Mouse (Mus musculus): ENCODE measurements around the gene Rrp8. TPM values are rescaled to one million over a fixed set of nuclear protein-coding genes. Genes with fewer than 3 reads are reported as not detected.
A peak's percentile ranks its signal among the peaks of the same experiment; 100 is the strongest.

Gene Rrp8
- polyA plus RNA-seq, 1 experiment from 2014 or later, result 28.8 TPM

DNA sequence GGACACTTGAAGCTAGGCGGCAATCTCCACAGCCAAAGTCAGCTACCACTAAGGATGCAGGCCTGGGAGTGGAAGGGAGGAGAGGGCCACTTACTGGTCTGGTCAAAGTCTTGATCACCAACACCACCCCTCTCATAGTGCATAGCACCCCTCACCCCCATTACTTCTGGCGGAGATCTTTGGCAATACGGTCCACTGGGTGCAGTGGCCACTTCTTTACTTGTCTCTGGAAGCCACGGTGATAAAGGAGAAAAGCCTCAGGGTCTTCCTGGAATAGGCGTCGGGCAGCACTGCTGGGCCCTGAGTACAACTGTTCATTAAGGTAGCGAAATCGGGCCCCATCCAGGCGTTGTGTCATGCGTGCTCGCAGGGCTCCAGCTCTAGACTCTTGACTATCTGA is 3.3 kb downstream of the Rrp8 start:
- H3K4me2 ChIP-seq, result no peak overlapping the region
- peaks cover 42% of the 10 kb centered on the region for H3K4me1 ChIP-seq
- H3K9me3 ChIP-seq (replicated peaks), result no peaks in the 10 kb centered on the region
- no peak overlapping the region for H3K9ac ChIP-seq
- H3K4me3 ChIP-seq, result no peak overlapping the region
- H3K27ac ChIP-seq, result no peak overlapping the region
- no peak for ATAC-seq
- peaks cover 62% of the 10 kb centered on the region for H3K36me3 ChIP-seq
- no peaks in the 10 kb centered on the region for H3K27me3 ChIP-seq (replicated peaks)
- 86% methylated on average over 11 of the region's 11 CpGs for WGBS (ENCODE audit: insufficient replicate concordance)

- peaks cover 7% of the 10 kb centered on the region; the same call in 1 of the 2 replicates for H3K4me1 ChIP-seq
- WGBS (ENCODE audit: insufficient replicate concordance), result 78% methylated on average over 6 of the region's 6 CpGs
Measured at GRCm38 (mm10) chr7:105728701-105729428, 8.3 kb downstream of the Rrp8 start.

GRCm38 (mm10) chr7:105726980-105727325 is 10.2 kb downstream of the Rrp8 start:
- H3K4me1 ChIP-seq, result no peaks in the 10 kb centered on the region
- H3K4me2 ChIP-seq, result no peak overlapping the region
- no peak overlapping the region for H3K4me3 ChIP-seq
- H3K9ac ChIP-seq, result no peak overlapping the region
- no peak overlapping the region for H3K27ac ChIP-seq
- WGBS (ENCODE audit: insufficient replicate concordance), result 60% methylated on average over 4 of the region's 4 CpGs
- no peak for ATAC-seq
- H3K9me3 ChIP-seq (replicated peaks), result no peaks in the 10 kb centered on the region
- H3K36me3 ChIP-seq, result peaks cover 39% of the 10 kb centered on the region
- no peaks in the 10 kb centered on the region for H3K27me3 ChIP-seq (replicated peaks)

More at GRCm38 (mm10) chr7:105728701-105729428, 8.3 kb downstream of the Rrp8 start:
- H3K27me3 ChIP-seq (replicated peaks), result no peaks in the 10 kb centered on the region
- H3K36me3 ChIP-seq, result peaks cover 58% of the 10 kb centered on the region
- ATAC-seq, result no peak
- H3K4me3 ChIP-seq, result no peak overlapping the region
- H3K27ac ChIP-seq, result no peak overlapping the region
- no peaks in the 10 kb centered on the region for H3K9me3 ChIP-seq (replicated peaks)
- no peak overlapping the region for H3K4me2 ChIP-seq
- no peak overlapping the region for H3K9ac ChIP-seq

DNA sequence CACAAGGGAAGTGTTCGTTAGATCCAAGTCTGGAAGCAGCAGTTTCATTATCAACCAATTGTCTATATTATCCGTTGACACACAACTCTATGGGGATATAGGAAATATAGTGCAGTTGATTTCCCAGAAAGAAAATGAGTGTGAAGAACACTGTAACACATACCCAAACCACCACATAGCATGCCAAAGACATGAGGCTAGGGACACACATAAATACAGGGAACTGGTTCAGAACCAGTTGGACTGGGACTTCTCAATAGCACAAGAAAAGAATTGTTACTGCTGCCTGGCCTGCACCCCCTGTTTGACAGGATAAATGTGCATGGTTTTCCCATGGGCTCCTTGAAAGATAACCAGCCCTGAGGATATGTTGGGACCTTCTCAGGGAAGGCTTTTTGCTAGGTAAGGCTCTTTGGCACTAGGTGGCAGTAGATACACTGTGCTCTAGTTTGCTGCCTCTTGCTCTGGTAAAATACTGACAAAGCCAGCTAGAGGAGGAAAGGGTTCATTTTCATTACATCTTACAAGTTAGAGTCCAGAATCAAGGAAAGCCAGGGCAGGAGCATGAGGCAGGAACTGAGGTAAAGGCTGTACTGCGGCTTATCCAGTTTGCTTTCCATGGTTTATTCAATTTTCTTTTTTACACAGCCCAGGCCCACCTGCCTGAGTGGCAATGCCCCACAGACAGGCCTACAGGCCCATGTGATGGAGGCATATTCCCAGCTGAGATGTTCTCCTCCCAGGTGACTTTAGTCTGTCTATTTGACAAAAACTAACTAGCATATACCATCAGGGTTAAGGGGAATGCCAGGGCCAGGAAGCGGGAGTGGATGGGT is 10.8 kb downstream of the Rrp8 start:
- 72% methylated on average over 4 of the region's 4 CpGs for WGBS (ENCODE audit: insufficient replicate concordance)
- H3K9me3 ChIP-seq (replicated peaks), result no peaks in the 10 kb centered on the region
- peaks cover 33% of the 10 kb centered on the region for H3K36me3 ChIP-seq
- H3K4me1 ChIP-seq, result no peaks in the 10 kb centered on the region
- no peak overlapping the region for H3K4me2 ChIP-seq
- no peak overlapping the region for H3K27ac ChIP-seq
- H3K9ac ChIP-seq, result no peak overlapping the region
- ATAC-seq, result peak; percentile 71
- no peak overlapping the region for H3K4me3 ChIP-seq
- no peaks in the 10 kb centered on the region for H3K27me3 ChIP-seq (replicated peaks)

GRCm38 (mm10) chr7:105721916-105722315 is 15.3 kb downstream of the Rrp8 start:
- WGBS (ENCODE audit: insufficient replicate concordance), result 62% methylated on average over 2 of the region's 2 CpGs
- no peak for ATAC-seq
- no peaks in the 10 kb centered on the region for H3K4me1 ChIP-seq

GRCm38 (mm10) chr7:105715366-105715765 is 21.8 kb downstream of the Rrp8 start:
- WGBS (ENCODE audit: insufficient replicate concordance), result 50% methylated on average over 3 of the region's 3 CpGs
- Histone ChIP-seq H3K4me3 (no peak overlapping the region), H3K4me2 (no peak overlapping the region), H3K9me3 (replicated peaks) (no peaks in the 10 kb centered on the region), H3K36me3 (no peaks in the 10 kb centered on the region), H3K4me1 (no peaks in the 10 kb centered on the region), H3K27ac (no peak overlapping the region), H3K27me3 (replicated peaks) (no peaks in the 10 kb centered on the region), H3K9ac (no peak overlapping the region)
- no peak for ATAC-seq

More at GRCm38 (mm10) chr7:105721916-105722315, 15.3 kb downstream of the Rrp8 start:
- Histone ChIP-seq H3K9ac (no peak overlapping the region), H3K9me3 (replicated peaks) (no peaks in the 10 kb centered on the region), H3K4me3 (no peak overlapping the region), H3K4me2 (no peak overlapping the region), H3K36me3 (no peaks in the 10 kb centered on the region), H3K27ac (no peak overlapping the region), H3K27me3 (replicated peaks) (no peaks in the 10 kb centered on the region)

- H3K9ac ChIP-seq, result no peak overlapping the region
- no peaks in the 10 kb centered on the region for H3K27me3 ChIP-seq (replicated peaks)
- no peaks in the 10 kb centered on the region for H3K4me1 ChIP-seq
- no peak overlapping the region for H3K27ac ChIP-seq
- no peak overlapping the region for H3K4me3 ChIP-seq
- whole genome bisulfite sequencing (ENCODE audit: insufficient replicate concordance), result 74% methylated on average over 5 of the region's 5 CpGs
- H3K36me3 ChIP-seq, result no peaks in the 10 kb centered on the region
- H3K4me2 ChIP-seq, result no peak overlapping the region
- H3K9me3 ChIP-seq (replicated peaks), result no peaks in the 10 kb centered on the region
- peak; percentile 76 for ATAC-seq
Measured at GRCm38 (mm10) chr7:105708733-105709132, 28.5 kb downstream of the Rrp8 start.

DNA sequence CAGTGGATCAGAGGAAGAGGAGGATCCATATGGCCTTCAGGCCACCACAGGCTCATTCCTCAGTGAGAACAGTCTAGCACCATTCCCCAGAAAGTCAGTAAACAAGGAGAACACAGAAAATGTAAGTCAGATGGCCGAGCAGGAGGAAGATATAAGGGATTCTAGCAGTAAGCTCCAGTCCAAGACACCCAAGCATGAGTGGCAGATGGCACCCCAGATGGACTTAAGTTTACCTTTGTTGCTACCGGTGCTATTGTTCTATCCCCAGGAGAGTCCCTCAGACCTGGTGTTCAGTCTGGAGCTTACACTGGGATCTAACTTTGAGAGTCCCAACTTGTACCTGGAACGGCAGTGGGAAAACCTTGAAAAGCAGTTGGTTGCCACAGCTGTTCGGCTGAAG is 33.4 kb downstream of the Rrp8 start:
- 71% methylated on average over 4 of the region's 4 CpGs for WGBS (ENCODE audit: insufficient replicate concordance)
- no peaks in the 10 kb centered on the region for H3K27me3 ChIP-seq (replicated peaks)

GRCm38 (mm10) chr7:105703184-105703583 is 34.0 kb downstream of the Rrp8 start:
- 74% methylated on average over 16 of the region's 16 CpGs for WGBS (ENCODE audit: insufficient replicate concordance)
- ATAC-seq, result no peak
- H3K4me3 ChIP-seq, result no peak overlapping the region
- no peaks in the 10 kb centered on the region for H3K36me3 ChIP-seq
- H3K27ac ChIP-seq, result no peak overlapping the region
- H3K4me2 ChIP-seq, result no peak overlapping the region
- no peak overlapping the region for H3K9ac ChIP-seq
- H3K27me3 ChIP-seq (replicated peaks), result no peaks in the 10 kb centered on the region
- no peaks in the 10 kb centered on the region for H3K9me3 ChIP-seq (replicated peaks)
- H3K4me1 ChIP-seq, result no peaks in the 10 kb centered on the region

More for the DNA sequence above, 33.4 kb downstream of the Rrp8 start:
- H3K36me3 ChIP-seq, result no peaks in the 10 kb centered on the region
- H3K27ac ChIP-seq, result no peak overlapping the region
- no peak overlapping the region for H3K9ac ChIP-seq
- no peak overlapping the region for H3K4me3 ChIP-seq
- H3K4me2 ChIP-seq, result no peak overlapping the region
- no peaks in the 10 kb centered on the region for H3K9me3 ChIP-seq (replicated peaks)
- ATAC-seq, result no peak
- no peaks in the 10 kb centered on the region for H3K4me1 ChIP-seq

DNA sequence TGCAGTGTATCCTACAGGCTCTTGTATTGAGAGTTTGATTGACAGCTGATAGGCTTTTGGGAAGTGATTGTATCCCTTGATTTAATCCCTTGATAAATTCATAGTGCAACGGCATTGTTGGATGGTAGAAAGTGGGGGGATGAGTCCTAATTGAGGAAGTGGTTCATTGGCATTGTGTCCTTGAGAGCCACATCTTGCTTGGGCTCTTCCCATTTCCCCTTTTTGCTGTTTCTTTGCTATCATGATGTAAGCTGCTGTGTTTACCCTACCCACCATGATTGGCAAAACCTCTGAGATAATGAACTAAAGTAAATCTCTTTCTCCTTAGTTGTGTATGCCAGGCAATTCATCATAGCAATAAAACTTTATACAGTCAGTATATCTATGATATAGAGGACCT is 46.3 kb downstream of the Rrp8 start:
- H3K27ac ChIP-seq, result no peak overlapping the region
- H3K4me2 ChIP-seq, result no peak overlapping the region
- no peak overlapping the region for H3K9ac ChIP-seq
- H3K4me3 ChIP-seq, result no peak overlapping the region
- 6% methylated on average over 1 of the region's 1 CpGs for WGBS (ENCODE audit: insufficient replicate concordance)
- no peak for ATAC-seq
- no peaks in the 10 kb centered on the region for H3K27me3 ChIP-seq (replicated peaks)
- H3K36me3 ChIP-seq, result no peaks in the 10 kb centered on the region
- H3K4me1 ChIP-seq, result no peaks in the 10 kb centered on the region
- H3K9me3 ChIP-seq (replicated peaks), result no peaks in the 10 kb centered on the region

DNA sequence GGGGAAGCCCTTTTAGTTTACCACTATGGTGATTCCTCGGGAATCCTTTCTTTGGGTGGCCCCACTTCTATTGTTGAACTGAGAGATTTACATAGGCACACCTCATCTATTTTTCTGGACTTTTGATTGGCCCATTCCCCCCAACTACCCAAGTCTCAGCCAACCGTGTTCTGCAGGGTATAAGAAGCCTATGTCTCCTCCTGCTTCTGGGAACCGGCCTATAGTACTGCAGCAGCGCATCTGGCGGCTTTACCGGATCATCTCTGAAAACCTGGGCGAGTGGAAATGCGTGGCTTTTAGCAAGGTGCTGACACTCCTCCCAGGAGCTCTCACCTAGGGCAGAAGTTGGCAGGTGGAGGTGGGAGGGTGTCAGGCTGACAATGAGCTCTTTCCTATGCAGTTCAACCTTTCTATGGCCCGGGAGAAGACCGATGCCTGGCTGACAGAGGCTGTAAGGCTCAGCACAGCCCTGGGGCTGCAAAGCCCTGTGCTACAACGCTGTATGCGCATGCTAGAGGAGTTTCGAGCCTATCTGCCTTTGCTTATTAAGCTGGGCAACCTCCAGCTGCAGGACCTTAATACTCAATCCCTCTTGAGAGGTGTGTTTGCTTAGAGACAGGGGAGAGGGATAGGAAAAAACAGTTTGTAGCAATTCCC is 51.5 kb downstream of the Rrp8 start:
- no peak for ATAC-seq
- Histone ChIP-seq H3K4me1 (no peaks in the 10 kb centered on the region), H3K27me3 (replicated peaks) (no peaks in the 10 kb centered on the region), H3K9me3 (replicated peaks) (no peaks in the 10 kb centered on the region), H3K4me2 (no peak overlapping the region), H3K27ac (no peak overlapping the region), H3K9ac (no peak overlapping the region), H3K36me3 (no peaks in the 10 kb centered on the region), H3K4me3 (no peak overlapping the region)
- 28% methylated on average over 13 of the region's 13 CpGs for WGBS (ENCODE audit: insufficient replicate concordance)

Measured in liver, embryonic 12.5 days (tissue).